Mouse (Mus musculus) liver, embryonic 16.5 days (tissue): Measurements from ENCODE around the gene Limd2. TPM values are rescaled to one million over a fixed set of nuclear protein-coding genes. Genes with fewer than 3 reads are reported as not detected.
"Not testable (repeated sequence)": the region's sequence is repeated elsewhere in the genome, so short reads cannot be mapped to it uniquely, and the experiment has no call there.

Experiments used
- ATAC-seq: fragments of 200-750 bp; cut with Nextera tagmentation; 2 replicates; pipeline ENCODE4 v1.8.0; 2017; ENCODE audit warnings: low read depth, mild to moderate bottlenecking, moderate number of reproducible peaks, moderate library complexity
- H3K27ac ChIP-seq: fragments of 300-500 bp; sonication (generic); 2 replicates; pipeline ENCODE4 v1.5.1; 2014; ENCODE audit warnings: mild to moderate bottlenecking, low read length
- H3K27me3 ChIP-seq: fragments of 300-500 bp; sonication (generic); 2 replicates; pipeline ENCODE4 v1.6.1; 2014; ENCODE audit warnings: low read depth, low read length, mixed read lengths; ENCODE audit not compliant: control insufficient read depth, insufficient read depth
- H3K36me3 ChIP-seq: fragments of 300-500 bp; sonication (generic); 2 replicates; pipeline ENCODE4 v1.6.1; 2014; ENCODE audit warnings: mild to moderate bottlenecking; ENCODE audit not compliant: control insufficient read depth, insufficient read depth
- H3K4me1 ChIP-seq: fragments of 300-500 bp; sonication (generic); 2 replicates; pipeline ENCODE4 v1.6.1; 2014; ENCODE audit warnings: low read depth, low read length, mixed read lengths; ENCODE audit not compliant: control insufficient read depth
- H3K4me2 ChIP-seq: fragments of 300-500 bp; sonication (generic); 2 replicates; pipeline ENCODE4 v1.6.1; 2014; ENCODE audit warnings: low read depth, low read length, mixed read lengths
- H3K4me3 ChIP-seq: fragments of 300-500 bp; sonication (generic); 2 replicates; pipeline ENCODE4 v1.5.1; 2014; ENCODE audit warnings: low read depth, mild to moderate bottlenecking, low read length
- H3K9ac ChIP-seq: fragments of 300-500 bp; sonication (generic); 2 replicates; pipeline ENCODE4 v1.6.1; 2014; ENCODE audit warnings: low read depth, low read length
- H3K9me3 ChIP-seq: fragments of 300-500 bp; sonication (generic); replicated peaks from 2 replicates; pipeline ENCODE4 v1.6.1; 2016; ENCODE audit warnings: low read length; ENCODE audit not compliant: control insufficient read depth
- WGBS: fragments of 180-500 bp; shearing (Covaris S2); extraction: QIAGEN DNeasy Blood & Tissue Kit; methylation state at CpG from one replicate; pipeline ENCODE4 v1.1.7; 2014; ENCODE audit not compliant: insufficient replicate concordance; 5-methylcytosine and 5-hydroxymethylcytosine counted together
- polyA plus RNA-seq: library from polyadenylated mRNA; unstranded; fragments of >200 nt; fragmentation: Nextera tagmentation; extraction: Ambion mirVana; gene quantifications from 2 replicates; pipeline ENCODE4 v1.2.1, GENCODE M21; 2015

Limd2 gene
- polyA plus RNA-seq, 1 experiment from 2014 or later: 79.6 TPM

- WGBS: 51% methylated on average over 2 of the region's 2 CpGs
- Histone ChIP-seq H3K9me3 (no peaks in the 10 kb centered on the region), H3K27me3 (peaks cover 13% of the 10 kb centered on the region), H3K9ac (no peak overlapping the region), H3K36me3 (peaks cover 4% of the 10 kb centered on the region; the same call in 1 of the 2 replicates), H3K4me1 (peaks cover 14% of the 10 kb centered on the region), H3K27ac (peak overlapping the region; percentile 21; the same call in 1 of the 2 replicates), H3K4me2 (no peak overlapping the region), H3K4me3 (no peak overlapping the region)
- ATAC-seq: peak; percentile 66
Measured at GRCm38 (mm10) chr11:106154770-106155169, 5.9 kb downstream of the Limd2 start.

- Histone ChIP-seq H3K27ac (no peak overlapping the region), H3K4me1 (peaks cover 10% of the 10 kb centered on the region), H3K36me3 (peaks cover 4% of the 10 kb centered on the region; the same call in 1 of the 2 replicates), H3K9ac (no peak overlapping the region), H3K9me3 (no peaks in the 10 kb centered on the region), H3K27me3 (peaks cover 6% of the 10 kb centered on the region; the same call in 1 of the 2 replicates), H3K4me2 (no peak overlapping the region), H3K4me3 (no peak overlapping the region)
- no peak for ATAC-seq
- 54% methylated on average over 5 of the region's 5 CpGs for WGBS
Measured at GRCm38 (mm10) chr11:106154091-106154490, 6.6 kb downstream of the Limd2 start.

- no peak overlapping the region for H3K4me2 ChIP-seq
- ATAC-seq: no peak
- H3K9me3 ChIP-seq: no peaks in the 10 kb centered on the region
- no peak overlapping the region for H3K27ac ChIP-seq
- no peaks in the 10 kb centered on the region for H3K27me3 ChIP-seq
- peaks cover 4% of the 10 kb centered on the region; the same call in 1 of the 2 replicates for H3K36me3 ChIP-seq
- no peak overlapping the region for H3K4me3 ChIP-seq
- WGBS: 63% methylated on average over 8 of the region's 8 CpGs
- no peak overlapping the region for H3K9ac ChIP-seq
- peaks cover 10% of the 10 kb centered on the region for H3K4me1 ChIP-seq
Measured at GRCm38 (mm10) chr11:106152132-106152531, 8.5 kb downstream of the Limd2 start.

GRCm38 (mm10) chr11:106151219-106151618 lies 9.4 kb downstream of the Limd2 start:
- WGBS: 56% methylated on average over 3 of the region's 3 CpGs
- peaks cover 10% of the 10 kb centered on the region for H3K4me1 ChIP-seq
- no peak overlapping the region for H3K27ac ChIP-seq
- no peaks in the 10 kb centered on the region for H3K27me3 ChIP-seq
- no peaks in the 10 kb centered on the region for H3K9me3 ChIP-seq
- H3K4me2 ChIP-seq: no peak overlapping the region
- H3K9ac ChIP-seq: no peak overlapping the region
- ATAC-seq: no peak
- H3K4me3 ChIP-seq: no peak overlapping the region
- peaks cover 4% of the 10 kb centered on the region; the same call in 1 of the 2 replicates for H3K36me3 ChIP-seq

- no peaks in the 10 kb centered on the region for H3K36me3 ChIP-seq
- peak overlapping the region; percentile 22; the same call in 1 of the 2 replicates for H3K4me2 ChIP-seq
- 13% methylated on average over 8 of the region's 8 CpGs for WGBS
- H3K9me3 ChIP-seq: no peaks in the 10 kb centered on the region
- H3K27ac ChIP-seq: peak overlapping the region; percentile 81
- ATAC-seq: peak; percentile 85
- peaks cover 7% of the 10 kb centered on the region for H3K4me1 ChIP-seq
- H3K9ac ChIP-seq: 0 out of 2 replicates have a peak overlapping the region, but pooled peaks have one; percentile 2
- H3K4me3 ChIP-seq: no peak overlapping the region
- no peaks in the 10 kb centered on the region for H3K27me3 ChIP-seq
Measured at GRCm38 (mm10) chr11:106134580-106135528, 25.8 kb downstream of the Limd2 start.

- H3K9ac ChIP-seq: no peak overlapping the region
- 87% methylated on average over 5 of the region's 5 CpGs for WGBS
- H3K4me3 ChIP-seq: no peak overlapping the region
- H3K36me3 ChIP-seq: no peaks in the 10 kb centered on the region
- H3K9me3 ChIP-seq: no peaks in the 10 kb centered on the region
- H3K27me3 ChIP-seq: no peaks in the 10 kb centered on the region
- ATAC-seq: no peak
- no peak overlapping the region for H3K4me2 ChIP-seq
- H3K27ac ChIP-seq: no peak overlapping the region
- H3K4me1 ChIP-seq: peaks cover 7% of the 10 kb centered on the region
Measured at GRCm38 (mm10) chr11:106132516-106132915, 28.1 kb downstream of the Limd2 start.

- Histone ChIP-seq H3K4me3 (no peak overlapping the region), H3K27me3 (no peaks in the 10 kb centered on the region), H3K36me3 (no peaks in the 10 kb centered on the region), H3K9ac (no peak overlapping the region), H3K9me3 (no peaks in the 10 kb centered on the region), H3K4me1 (peaks cover under 1% of the 10 kb centered on the region), H3K4me2 (no peak overlapping the region), H3K27ac (no peak overlapping the region)
- WGBS: 9% methylated on average over 1 of the region's 1 CpGs
- ATAC-seq: peak; percentile 51; the same call in 1 of the 2 replicates
Measured at GRCm38 (mm10) chr11:106129477-106129876, 31.2 kb downstream of the Limd2 start.

GRCm38 (mm10) chr11:106126727-106127373 lies 33.8 kb downstream of the Limd2 start:
- ATAC-seq, H3K4me2 ChIP-seq, H3K9ac ChIP-seq, H3K4me1 ChIP-seq, H3K27me3 ChIP-seq, H3K4me3 ChIP-seq, H3K27ac ChIP-seq, H3K36me3 ChIP-seq, H3K9me3 ChIP-seq: not testable (repeated sequence)
- 81% methylated on average over 4 of the region's 6 CpGs for WGBS
